Mouse (Mus musculus) heart, postnatal 0 days (tissue): ENCODE measurements at regions not wholly inside any gene's neighbourhood (a gene's known extent, or its start where the extent isn't known, plus 50 kb on each side); places are given as distances from the start of the nearest gene placed in this dataset.

Experiments
- CTCF ChIP-seq: IDR thresholded peaks from 2 replicates; pipeline ENCODE4 v1.5.1; 2016; ENCODE audit warnings: antibody characterized with exemption, control low read depth, low read depth
- EP300 ChIP-seq: IDR thresholded peaks from 2 replicates; pipeline ENCODE4 v1.6.1; 2016; ENCODE audit warnings: antibody characterized with exemption, low read depth

DNA sequence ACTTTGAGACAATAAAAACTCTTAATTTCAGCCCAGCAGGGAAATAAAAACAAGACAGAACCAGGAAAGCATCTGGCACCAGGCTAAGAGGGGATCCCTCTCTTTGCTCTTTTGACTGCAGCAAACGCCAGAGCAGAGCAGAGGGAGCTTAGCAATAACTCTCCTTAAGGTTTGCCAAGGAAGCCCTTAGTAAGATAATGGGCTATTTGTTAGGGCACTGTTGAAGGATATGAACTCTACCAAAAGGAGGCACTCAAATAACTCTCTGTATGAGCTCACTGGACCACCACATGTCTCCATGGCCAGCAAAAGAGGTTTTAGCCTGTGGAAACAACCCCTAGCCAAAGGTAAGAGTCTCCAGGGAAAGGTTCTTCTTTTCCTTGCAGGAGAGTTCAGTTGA lies 315.3 kb upstream of the Mpdz start:
- TF ChIP-seq CTCF (no peak), EP300 (no peak)
